Mouse (Mus musculus): ENCODE results near the gene Bcl11b. TPM values are rescaled to one million over a fixed set of nuclear protein-coding genes. Genes with fewer than 3 reads are reported as not detected.
A peak's percentile ranks its signal among the peaks of the same experiment; 100 is the strongest.

Gene Bcl11b
- polyA plus RNA-seq, 1 experiment from 2014 or later = 3.5 TPM

- 95% methylated on average over 39 of the region's 39 CpGs for WGBS
- H3K4me3 ChIP-seq (ENCODE audit: low read length) = no peak overlapping the region
- no peak for ATAC-seq (ENCODE audit: low FRiP score, low TSS enrichment)
- H3K4me2 ChIP-seq (replicated peaks; ENCODE audit: low read depth, low read length) = no peak overlapping the region
- H3K36me3 ChIP-seq (ENCODE audit: control insufficient read depth, insufficient read depth, low read length) = peaks cover 22% of the 10 kb centered on the region
- H3K4me1 ChIP-seq (ENCODE audit: control insufficient read depth, insufficient read depth, low read length) = no peaks in the 10 kb centered on the region
- no peaks in the 10 kb centered on the region for H3K27me3 ChIP-seq (ENCODE audit: control insufficient read depth, insufficient read depth, low read length)
- no peak overlapping the region for H3K27ac ChIP-seq (ENCODE audit: low read depth, low read length)
- H3K9me3 ChIP-seq (ENCODE audit: control insufficient read depth, low read length) = peaks cover 15% of the 10 kb centered on the region; the same call in 1 of the 2 replicates
- no peak overlapping the region for H3K9ac ChIP-seq (ENCODE audit: low read depth, low read length)
These were observed 87.4 kb downstream of the Bcl11b start for GRCm38 (mm10) chr12:107916008-107916407.

- H3K9me3 ChIP-seq (ENCODE audit: control insufficient read depth, low read length) = peaks cover 15% of the 10 kb centered on the region; the same call in 1 of the 2 replicates
- no peak overlapping the region for H3K27ac ChIP-seq (ENCODE audit: low read depth, low read length)
- no peaks in the 10 kb centered on the region for H3K27me3 ChIP-seq (ENCODE audit: control insufficient read depth, insufficient read depth, low read length)
- H3K9ac ChIP-seq (ENCODE audit: low read depth, low read length) = no peak overlapping the region
- H3K4me3 ChIP-seq (ENCODE audit: low read length) = no peak overlapping the region
- no peaks in the 10 kb centered on the region for H3K4me1 ChIP-seq (ENCODE audit: control insufficient read depth, insufficient read depth, low read length)
- WGBS = 98% methylated on average over 32 of the region's 32 CpGs
- peaks cover 22% of the 10 kb centered on the region for H3K36me3 ChIP-seq (ENCODE audit: control insufficient read depth, insufficient read depth, low read length)
- no peak for ATAC-seq (ENCODE audit: low FRiP score, low TSS enrichment)
- H3K4me2 ChIP-seq (replicated peaks; ENCODE audit: low read depth, low read length) = no peak overlapping the region
These were observed 88.0 kb downstream of the Bcl11b start for GRCm38 (mm10) chr12:107915396-107915795.

- H3K4me3 ChIP-seq (ENCODE audit: low read length) = no peak overlapping the region
- 80% methylated on average over 11 of the region's 11 CpGs for WGBS
- H3K27me3 ChIP-seq (ENCODE audit: control insufficient read depth, insufficient read depth, low read length) = no peaks in the 10 kb centered on the region
- no peak for ATAC-seq (ENCODE audit: low FRiP score, low TSS enrichment)
- no peaks in the 10 kb centered on the region for H3K4me1 ChIP-seq (ENCODE audit: control insufficient read depth, insufficient read depth, low read length)
- no peak overlapping the region for H3K4me2 ChIP-seq (replicated peaks; ENCODE audit: low read depth, low read length)
- no peaks in the 10 kb centered on the region for H3K36me3 ChIP-seq (ENCODE audit: control insufficient read depth, insufficient read depth, low read length)
- peaks cover 6% of the 10 kb centered on the region; the same call in 1 of the 2 replicates for H3K9me3 ChIP-seq (ENCODE audit: control insufficient read depth, low read length)
- H3K27ac ChIP-seq (ENCODE audit: low read depth, low read length) = no peak overlapping the region
- no peak overlapping the region for H3K9ac ChIP-seq (ENCODE audit: low read depth, low read length)
These were observed 94.6 kb downstream of the Bcl11b start for GRCm38 (mm10) chr12:107908826-107909225.

- Histone ChIP-seq H3K27ac (ENCODE audit: low read depth, low read length) (no peak overlapping the region), H3K4me3 (ENCODE audit: low read length) (no peak overlapping the region), H3K27me3 (ENCODE audit: control insufficient read depth, insufficient read depth, low read length) (no peaks in the 10 kb centered on the region), H3K9me3 (ENCODE audit: control insufficient read depth, low read length) (peaks cover 6% of the 10 kb centered on the region; the same call in 1 of the 2 replicates), H3K9ac (ENCODE audit: low read depth, low read length) (no peak overlapping the region), H3K4me2 (replicated peaks; ENCODE audit: low read depth, low read length) (no peak overlapping the region), H3K4me1 (ENCODE audit: control insufficient read depth, insufficient read depth, low read length) (no peaks in the 10 kb centered on the region), H3K36me3 (ENCODE audit: control insufficient read depth, insufficient read depth, low read length) (no peaks in the 10 kb centered on the region)
- no peak for ATAC-seq (ENCODE audit: low FRiP score, low TSS enrichment)
- 98% methylated on average over 3 of the region's 3 CpGs for WGBS
These were observed 98.1 kb downstream of the Bcl11b start for GRCm38 (mm10) chr12:107905333-107905732.

GRCm38 (mm10) chr12:107904457-107904856 lies 98.9 kb downstream of the Bcl11b start:
- H3K36me3 ChIP-seq (ENCODE audit: control insufficient read depth, insufficient read depth, low read length) = no peaks in the 10 kb centered on the region
- H3K9ac ChIP-seq (ENCODE audit: low read depth, low read length) = no peak overlapping the region
- no peak overlapping the region for H3K27ac ChIP-seq (ENCODE audit: low read depth, low read length)
- H3K4me3 ChIP-seq (ENCODE audit: low read length) = no peak overlapping the region
- no peak for ATAC-seq (ENCODE audit: low FRiP score, low TSS enrichment)
- no peak overlapping the region for H3K4me2 ChIP-seq (replicated peaks; ENCODE audit: low read depth, low read length)
- H3K4me1 ChIP-seq (ENCODE audit: control insufficient read depth, insufficient read depth, low read length) = no peaks in the 10 kb centered on the region
- peaks cover 6% of the 10 kb centered on the region; the same call in 1 of the 2 replicates for H3K9me3 ChIP-seq (ENCODE audit: control insufficient read depth, low read length)
- no peaks in the 10 kb centered on the region for H3K27me3 ChIP-seq (ENCODE audit: control insufficient read depth, insufficient read depth, low read length)
- WGBS = 86% methylated on average over 11 of the region's 11 CpGs

- Histone ChIP-seq H3K9me3 (ENCODE audit: control insufficient read depth, low read length) (peaks cover 6% of the 10 kb centered on the region; the same call in 1 of the 2 replicates), H3K4me2 (replicated peaks; ENCODE audit: low read depth, low read length) (no peak overlapping the region), H3K36me3 (ENCODE audit: control insufficient read depth, insufficient read depth, low read length) (no peaks in the 10 kb centered on the region), H3K9ac (ENCODE audit: low read depth, low read length) (no peak overlapping the region), H3K4me3 (ENCODE audit: low read length) (no peak overlapping the region), H3K4me1 (ENCODE audit: control insufficient read depth, insufficient read depth, low read length) (no peaks in the 10 kb centered on the region), H3K27me3 (ENCODE audit: control insufficient read depth, insufficient read depth, low read length) (0 out of 2 replicates have a peak, but pooled peaks cover 1% of the 10 kb centered on the region), H3K27ac (ENCODE audit: low read depth, low read length) (no peak overlapping the region)
- WGBS = 28% methylated on average over 9 of the region's 9 CpGs
- ATAC-seq (ENCODE audit: low FRiP score, low TSS enrichment) = no peak; the same call in 1 of the 2 replicates
These were observed 99.5 kb downstream of the Bcl11b start for GRCm38 (mm10) chr12:107903949-107904348.

GRCm38 (mm10) chr12:107891449-107891848 lies 112.0 kb downstream of the Bcl11b start:
- Histone ChIP-seq H3K4me3 (ENCODE audit: low read length) (no peak overlapping the region), H3K36me3 (ENCODE audit: control insufficient read depth, insufficient read depth, low read length) (no peaks in the 10 kb centered on the region), H3K27me3 (ENCODE audit: control insufficient read depth, insufficient read depth, low read length) (no peaks in the 10 kb centered on the region), H3K9me3 (ENCODE audit: control insufficient read depth, low read length) (no peaks in the 10 kb centered on the region), H3K4me1 (ENCODE audit: control insufficient read depth, insufficient read depth, low read length) (0 out of 2 replicates have a peak, but pooled peaks cover 7% of the 10 kb centered on the region), H3K9ac (ENCODE audit: low read depth, low read length) (no peak overlapping the region), H3K4me2 (replicated peaks; ENCODE audit: low read depth, low read length) (no peak overlapping the region), H3K27ac (ENCODE audit: low read depth, low read length) (no peak overlapping the region)
- 92% methylated on average over 3 of the region's 3 CpGs for WGBS
- no peak for ATAC-seq (ENCODE audit: low FRiP score, low TSS enrichment)

GRCm38 (mm10) chr12:107890326-107890725 lies 113.1 kb downstream of the Bcl11b start:
- Histone ChIP-seq H3K9ac (ENCODE audit: low read depth, low read length) (no peak overlapping the region), H3K4me1 (ENCODE audit: control insufficient read depth, insufficient read depth, low read length) (0 out of 2 replicates have a peak, but pooled peaks cover 7% of the 10 kb centered on the region), H3K36me3 (ENCODE audit: control insufficient read depth, insufficient read depth, low read length) (no peaks in the 10 kb centered on the region), H3K4me3 (ENCODE audit: low read length) (no peak overlapping the region), H3K4me2 (replicated peaks; ENCODE audit: low read depth, low read length) (no peak overlapping the region), H3K27ac (ENCODE audit: low read depth, low read length) (no peak overlapping the region), H3K27me3 (ENCODE audit: control insufficient read depth, insufficient read depth, low read length) (no peaks in the 10 kb centered on the region), H3K9me3 (ENCODE audit: control insufficient read depth, low read length) (no peaks in the 10 kb centered on the region)
- WGBS = 85% methylated on average over 7 of the region's 7 CpGs
- no peak for ATAC-seq (ENCODE audit: low FRiP score, low TSS enrichment)

- 28% methylated on average over 10 of the region's 10 CpGs for WGBS
- no peak overlapping the region for H3K27ac ChIP-seq (ENCODE audit: low read depth, low read length)
- 0 out of 2 replicates have a peak, but pooled peaks cover 7% of the 10 kb centered on the region for H3K4me1 ChIP-seq (ENCODE audit: control insufficient read depth, insufficient read depth, low read length)
- no peaks in the 10 kb centered on the region for H3K27me3 ChIP-seq (ENCODE audit: control insufficient read depth, insufficient read depth, low read length)
- no peak overlapping the region for H3K4me3 ChIP-seq (ENCODE audit: low read length)
- no peak overlapping the region for H3K9ac ChIP-seq (ENCODE audit: low read depth, low read length)
- H3K4me2 ChIP-seq (replicated peaks; ENCODE audit: low read depth, low read length) = no peak overlapping the region
- no peaks in the 10 kb centered on the region for H3K36me3 ChIP-seq (ENCODE audit: control insufficient read depth, insufficient read depth, low read length)
- ATAC-seq (ENCODE audit: low FRiP score, low TSS enrichment) = peak; percentile 82
- no peaks in the 10 kb centered on the region for H3K9me3 ChIP-seq (ENCODE audit: control insufficient read depth, low read length)
These were observed 113.6 kb downstream of the Bcl11b start for GRCm38 (mm10) chr12:107889841-107890240.

All from kidney, embryonic 14.5 days (tissue).